Mouse (Mus musculus) E14TG2a.4 (cell line): ENCODE measurements at regions not wholly inside any gene's neighbourhood (a gene's known extent, or its start where the extent isn't known, plus 50 kb on each side); places are given as distances from the start of the nearest gene placed in this dataset.

Source experiments
- H3K27me3 ChIP-seq: 2 replicates; pipeline ENCODE4 v1.6.1; 2014; ENCODE audit warnings: low read length, control low read depth; ENCODE audit not compliant: insufficient read depth
- H3K36me3 ChIP-seq: 2 replicates; pipeline ENCODE4 v1.6.1; 2014; ENCODE audit warnings: low read length, control low read depth; ENCODE audit not compliant: insufficient read depth
- H3K4me1 ChIP-seq: replicated peaks from 2 replicates; pipeline ENCODE4 v1.6.1; 2014; ENCODE audit warnings: low read depth, low read length, control low read depth
- H3K4me3 ChIP-seq: replicated peaks from 2 replicates; pipeline ENCODE4 v1.5.1; 2014; ENCODE audit warnings: mild to moderate bottlenecking, low read length
- H3K9me3 ChIP-seq: 2 replicates; pipeline ENCODE4 v1.6.1; 2014; ENCODE audit warnings: low read length, control low read depth
- CTCF ChIP-seq: conservative IDR thresholded peaks from 2 replicates; pipeline ENCODE4 v1.5.1; 2014; ENCODE audit warnings: low read length
- NANOG ChIP-seq: IDR thresholded peaks from 2 replicates; pipeline ENCODE4 v1.6.1; 2014; ENCODE audit warnings: borderline replicate concordance, low read length, mixed read lengths
- POU5F1 ChIP-seq: IDR thresholded peaks from 2 replicates; pipeline ENCODE4 v1.6.1; 2014; ENCODE audit warnings: low read length, borderline replicate concordance

- Histone ChIP-seq H3K4me3 (no peak overlapping the region), H3K27me3 (no peaks in the 10 kb centered on the region), H3K36me3 (no peaks in the 10 kb centered on the region), H3K4me1 (no peaks in the 10 kb centered on the region), H3K9me3 (no peaks in the 10 kb centered on the region)
- no peak for TF ChIP-seq POU5F1
- TF ChIP-seq NANOG, result no peak
- TF ChIP-seq CTCF, result no peak
Observed at GRCm38 (mm10) chr4:12627158-12627871, 455.5 kb upstream of the Fam92a start.

- no peaks in the 10 kb centered on the region for H3K27me3 ChIP-seq
- no peaks in the 10 kb centered on the region for H3K36me3 ChIP-seq
- no peak overlapping the region for H3K4me3 ChIP-seq
- TF ChIP-seq NANOG, result no peak
- no peak for TF ChIP-seq CTCF
- TF ChIP-seq POU5F1, result no peak
- no peaks in the 10 kb centered on the region for H3K9me3 ChIP-seq
- H3K4me1 ChIP-seq, result no peaks in the 10 kb centered on the region
Observed at GRCm38 (mm10) chr4:12620756-12621270, 449.0 kb upstream of the Fam92a start.

- TF ChIP-seq CTCF, result no peak
- no peak for TF ChIP-seq POU5F1
- TF ChIP-seq NANOG, result no peak
- Histone ChIP-seq H3K4me1 (no peaks in the 10 kb centered on the region), H3K4me3 (no peak overlapping the region), H3K27me3 (no peaks in the 10 kb centered on the region), H3K36me3 (no peaks in the 10 kb centered on the region), H3K9me3 (no peaks in the 10 kb centered on the region)
Observed at GRCm38 (mm10) chr4:12620059-12620755, 448.4 kb upstream of the Fam92a start.

- Histone ChIP-seq H3K9me3 (no peaks in the 10 kb centered on the region), H3K4me3 (no peak overlapping the region)
- no peak for TF ChIP-seq POU5F1
- no peak for TF ChIP-seq NANOG
- TF ChIP-seq CTCF, result no peak
Observed at GRCm38 (mm10) chr4:12616665-12617064, 444.9 kb upstream of the Fam92a start.

GRCm38 (mm10) chr4:12611511-12611910 is 439.7 kb upstream of the Fam92a start:
- Histone ChIP-seq H3K4me1 (no peaks in the 10 kb centered on the region), H3K4me3 (no peak overlapping the region), H3K27me3 (no peaks in the 10 kb centered on the region), H3K9me3 (no peaks in the 10 kb centered on the region), H3K36me3 (no peaks in the 10 kb centered on the region)
- TF ChIP-seq NANOG (no peak), CTCF (no peak), POU5F1 (no peak)

More at GRCm38 (mm10) chr4:12616665-12617064, 444.9 kb upstream of the Fam92a start:
- no peaks in the 10 kb centered on the region for H3K27me3 ChIP-seq
- no peaks in the 10 kb centered on the region for H3K36me3 ChIP-seq
- no peaks in the 10 kb centered on the region for H3K4me1 ChIP-seq

GRCm38 (mm10) chr4:12601165-12601919 is 429.5 kb upstream of the Fam92a start:
- no peaks in the 10 kb centered on the region for H3K9me3 ChIP-seq
- peaks cover 4% of the 10 kb centered on the region for H3K27me3 ChIP-seq
- H3K4me3 ChIP-seq, result no peak overlapping the region
- H3K4me1 ChIP-seq, result peaks cover 5% of the 10 kb centered on the region; the same call in 1 of the 2 replicates
- TF ChIP-seq POU5F1, result no peak
- no peak for TF ChIP-seq NANOG
- TF ChIP-seq CTCF, result no peak
- no peaks in the 10 kb centered on the region for H3K36me3 ChIP-seq

GRCm38 (mm10) chr4:12595801-12596515 is 424.1 kb upstream of the Fam92a start:
- peaks cover 9% of the 10 kb centered on the region for H3K27me3 ChIP-seq

GRCm38 (mm10) chr4:12592973-12593372 is 421.2 kb upstream of the Fam92a start:
- H3K4me3 ChIP-seq, result no peak overlapping the region
- TF ChIP-seq POU5F1, result no peak
- TF ChIP-seq CTCF, result no peak
- TF ChIP-seq NANOG, result no peak
- H3K27me3 ChIP-seq, result peaks cover 7% of the 10 kb centered on the region; the same call in 1 of the 2 replicates
- H3K4me1 ChIP-seq, result peaks cover 10% of the 10 kb centered on the region; the same call in 1 of the 2 replicates
- H3K36me3 ChIP-seq, result no peaks in the 10 kb centered on the region
- no peaks in the 10 kb centered on the region for H3K9me3 ChIP-seq

More at GRCm38 (mm10) chr4:12595801-12596515, 424.1 kb upstream of the Fam92a start:
- no peaks in the 10 kb centered on the region for H3K9me3 ChIP-seq
- peaks cover 10% of the 10 kb centered on the region; the same call in 1 of the 2 replicates for H3K4me1 ChIP-seq
- no peaks in the 10 kb centered on the region for H3K36me3 ChIP-seq
- no peak for TF ChIP-seq NANOG
- no peak for TF ChIP-seq POU5F1
- TF ChIP-seq CTCF, result no peak
- H3K4me3 ChIP-seq, result no peak overlapping the region
